Mouse (Mus musculus) olfactory bulb, adult 2 months (tissue): ENCODE data around the gene Lix1l. TPM values are rescaled to one million over a fixed set of nuclear protein-coding genes. Genes with fewer than 3 reads are reported as not detected.
A peak's percentile ranks its signal among the peaks of the same experiment; 100 is the strongest.

Source experiments
- H3K27ac ChIP-seq: fragments of 200-500 bp; 2 replicates; pipeline ENCODE4 v1.5.1; 2012; ENCODE audit warnings: low read depth, low read length; ENCODE audit not compliant: insufficient read depth
- H3K4me1 ChIP-seq: fragments of 200-500 bp; 2 replicates; pipeline ENCODE4 v1.6.1; 2012; ENCODE audit warnings: low read length; ENCODE audit not compliant: control insufficient read depth, insufficient read depth
- H3K4me3 ChIP-seq: fragments of 200-500 bp; 2 replicates; pipeline ENCODE4 v1.5.1; 2012; ENCODE audit warnings: mild to moderate bottlenecking, low read depth, low read length, moderate library complexity; ENCODE audit not compliant: insufficient read depth
- CTCF ChIP-seq: fragments of 200-500 bp; IDR thresholded peaks from 2 replicates; pipeline ENCODE4 v1.5.1; 2012; ENCODE audit warnings: low read depth, mild to moderate bottlenecking, low read length, moderate library complexity; ENCODE audit not compliant: insufficient read depth
- POLR2A ChIP-seq: fragments of 200-500 bp; IDR thresholded peaks from 2 replicates; pipeline ENCODE4 v1.6.1; 2012; ENCODE audit warnings: mild to moderate bottlenecking, low read depth, low read length, moderate library complexity; ENCODE audit not compliant: insufficient read depth
- WGBS: fragments of 180-500 bp; shearing (Covaris S2); methylation state at CpG from one replicate; pipeline ENCODE4 v1.1.7; 2018; 5-methylcytosine and 5-hydroxymethylcytosine counted together
- polyA plus RNA-seq: library from polyadenylated mRNA; stranded (reverse); fragments of >200 nt; gene quantifications from 2 replicates; pipeline ENCODE4 v1.2.4, GENCODE M21; 2012; ENCODE audit warnings: low replicate concordance; ENCODE audit not compliant: missing spikeins, insufficient read depth, insufficient read length

Lix1l gene
- polyA plus RNA-seq, 1 experiment: not detected

DNA sequence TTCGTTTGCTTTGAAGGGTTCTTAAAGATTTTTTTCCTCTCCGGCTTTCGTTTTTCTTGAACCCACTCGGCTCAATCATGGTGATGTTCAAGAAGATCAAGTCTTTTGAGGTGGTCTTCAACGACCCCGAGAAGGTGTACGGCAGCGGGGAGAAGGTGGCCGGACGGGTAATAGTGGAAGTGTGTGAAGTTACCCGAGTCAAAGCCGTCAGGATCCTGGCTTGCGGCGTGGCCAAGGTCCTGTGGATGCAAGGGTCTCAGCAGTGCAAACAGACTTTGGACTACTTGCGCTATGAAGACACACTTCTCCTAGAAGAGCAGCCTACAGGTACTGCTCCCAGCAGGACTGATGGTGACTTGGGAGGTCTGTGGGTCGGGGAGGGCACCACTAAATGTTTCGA, 42.8 kb upstream of the Lix1l start:
- Histone ChIP-seq H3K4me3 (peak overlapping the region; percentile 47), H3K27ac (peak overlapping the region; percentile 46; the same call in 1 of the 2 replicates)
- 2% methylated on average over 17 of the region's 17 CpGs for WGBS

GRCm38 (mm10) chr3:96558668-96559196, 42.2 kb upstream of the Lix1l start:
- TF ChIP-seq POLR2A: no peak
- no peak for TF ChIP-seq CTCF
- Histone ChIP-seq H3K4me1 (peaks cover 3% of the 10 kb centered on the region), H3K27ac (no peak overlapping the region), H3K4me3 (no peak overlapping the region)
- WGBS: 42% methylated on average over 10 of the region's 10 CpGs

More for the DNA sequence above, 42.8 kb upstream of the Lix1l start:
- peaks cover 3% of the 10 kb centered on the region for H3K4me1 ChIP-seq
- TF ChIP-seq CTCF: no peak
- TF ChIP-seq POLR2A: no peak

- Histone ChIP-seq H3K27ac (no peak overlapping the region), H3K4me1 (peaks cover 3% of the 10 kb centered on the region), H3K4me3 (peak overlapping the region; percentile 26)
- TF ChIP-seq POLR2A (no peak), CTCF (no peak)
- WGBS: 70% methylated on average over 12 of the region's 12 CpGs
Measured at GRCm38 (mm10) chr3:96559398-96559910, 41.5 kb upstream of the Lix1l start.

DNA sequence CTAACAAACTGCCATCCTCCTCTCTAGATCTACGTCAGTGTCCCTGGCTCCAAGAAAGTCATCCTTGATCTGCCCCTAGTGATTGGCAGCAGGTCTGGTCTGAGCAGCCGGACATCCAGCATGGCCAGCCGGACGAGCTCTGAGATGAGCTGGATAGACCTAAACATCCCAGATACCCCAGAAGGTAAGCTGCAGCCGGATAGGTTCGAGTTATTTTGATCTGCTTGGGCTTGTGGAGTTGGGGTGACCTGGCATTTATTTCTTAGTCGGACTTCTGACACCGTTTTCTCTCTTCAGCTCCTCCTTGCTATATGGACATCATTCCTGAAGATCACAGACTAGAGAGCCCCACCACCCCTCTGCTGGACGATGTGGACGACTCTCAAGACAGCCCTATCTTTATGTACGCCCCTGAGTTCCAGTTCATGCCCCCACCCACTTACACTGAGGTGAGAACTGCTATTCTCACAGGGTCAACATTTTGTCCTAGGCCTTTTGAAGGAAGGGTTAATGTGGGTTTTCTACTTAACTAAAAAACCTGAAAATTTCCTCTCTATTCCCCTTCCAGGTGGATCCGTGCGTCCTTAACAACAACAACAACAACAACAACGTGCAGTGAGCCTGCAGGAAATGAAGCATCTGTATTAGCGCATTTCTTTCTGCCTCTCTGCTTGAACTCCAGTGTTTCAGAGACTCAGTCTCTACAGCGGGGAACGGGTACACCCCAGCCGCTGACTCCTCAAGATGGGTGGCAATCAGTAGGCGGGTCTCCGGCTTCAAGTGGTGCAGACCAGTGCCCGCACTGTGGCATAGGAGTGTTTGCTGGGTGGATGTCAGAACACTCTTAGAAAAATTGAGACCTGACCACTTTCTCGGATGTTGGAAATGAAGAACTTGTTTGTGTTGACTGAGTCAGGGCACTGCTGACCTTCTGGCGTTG, 40.8 kb upstream of the Lix1l start:
- TF ChIP-seq CTCF (no peak), POLR2A (no peak)
- Histone ChIP-seq H3K4me3 (peak overlapping the region; percentile 26), H3K27ac (no peak overlapping the region), H3K4me1 (peaks cover 6% of the 10 kb centered on the region)
- WGBS: 76% methylated on average over 23 of the region's 23 CpGs

DNA sequence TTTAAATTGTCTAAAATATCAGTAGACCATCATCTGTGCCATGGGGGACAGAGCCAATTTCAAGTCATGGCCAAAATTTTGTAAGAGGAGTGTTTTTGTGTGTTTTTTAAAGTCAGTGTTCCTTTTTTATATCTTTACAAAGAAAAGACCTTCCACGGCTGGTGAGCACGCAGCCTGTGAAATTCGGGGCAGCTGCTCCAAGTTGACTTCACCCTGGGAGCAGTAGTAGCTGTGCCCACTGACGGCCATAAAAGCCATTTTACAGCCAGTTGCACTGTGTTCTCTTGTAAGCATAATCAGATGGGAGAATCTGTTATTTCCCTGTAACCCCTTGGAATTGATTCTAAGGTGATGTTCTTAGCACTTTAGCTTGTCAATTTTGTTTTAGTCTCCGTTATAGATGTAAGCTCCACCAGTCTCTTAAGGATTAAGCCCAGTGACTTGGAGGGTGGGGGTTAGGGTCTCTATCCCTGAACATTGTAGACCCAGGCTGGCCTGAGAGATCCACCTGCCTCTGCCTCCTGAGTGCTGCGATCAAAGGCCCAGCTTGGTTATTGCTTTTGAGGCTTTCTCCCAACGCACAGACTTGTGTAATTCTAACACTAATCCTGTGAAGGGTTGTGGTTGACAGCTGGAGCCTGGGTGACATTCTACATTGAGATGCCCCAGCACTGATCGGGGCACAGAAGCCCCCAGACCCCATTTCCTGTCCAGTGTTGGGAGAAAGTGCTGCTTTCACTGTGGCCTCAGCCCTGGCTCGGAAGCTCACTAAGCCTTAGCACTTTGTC, 39.9 kb upstream of the Lix1l start:
- no peak for TF ChIP-seq CTCF
- no peak for TF ChIP-seq POLR2A
- Histone ChIP-seq H3K27ac (no peak overlapping the region), H3K4me3 (no peak overlapping the region), H3K4me1 (peaks cover 6% of the 10 kb centered on the region)
- WGBS: 84% methylated on average over 9 of the region's 9 CpGs

- WGBS: 60% methylated on average over 10 of the region's 10 CpGs
- H3K4me1 ChIP-seq: peaks cover 6% of the 10 kb centered on the region
- no peak for TF ChIP-seq CTCF
- no peak for TF ChIP-seq POLR2A
- no peak overlapping the region for H3K27ac ChIP-seq
- no peak overlapping the region for H3K4me3 ChIP-seq
Measured at GRCm38 (mm10) chr3:96561946-96562681, 38.8 kb upstream of the Lix1l start.

GRCm38 (mm10) chr3:96563267-96563666, 37.7 kb upstream of the Lix1l start:
- TF ChIP-seq POLR2A (no peak), CTCF (no peak)
- no peak overlapping the region for H3K27ac ChIP-seq
- WGBS: 97% methylated on average over 8 of the region's 8 CpGs
- H3K4me1 ChIP-seq: peaks cover 4% of the 10 kb centered on the region
- H3K4me3 ChIP-seq: no peak overlapping the region

DNA sequence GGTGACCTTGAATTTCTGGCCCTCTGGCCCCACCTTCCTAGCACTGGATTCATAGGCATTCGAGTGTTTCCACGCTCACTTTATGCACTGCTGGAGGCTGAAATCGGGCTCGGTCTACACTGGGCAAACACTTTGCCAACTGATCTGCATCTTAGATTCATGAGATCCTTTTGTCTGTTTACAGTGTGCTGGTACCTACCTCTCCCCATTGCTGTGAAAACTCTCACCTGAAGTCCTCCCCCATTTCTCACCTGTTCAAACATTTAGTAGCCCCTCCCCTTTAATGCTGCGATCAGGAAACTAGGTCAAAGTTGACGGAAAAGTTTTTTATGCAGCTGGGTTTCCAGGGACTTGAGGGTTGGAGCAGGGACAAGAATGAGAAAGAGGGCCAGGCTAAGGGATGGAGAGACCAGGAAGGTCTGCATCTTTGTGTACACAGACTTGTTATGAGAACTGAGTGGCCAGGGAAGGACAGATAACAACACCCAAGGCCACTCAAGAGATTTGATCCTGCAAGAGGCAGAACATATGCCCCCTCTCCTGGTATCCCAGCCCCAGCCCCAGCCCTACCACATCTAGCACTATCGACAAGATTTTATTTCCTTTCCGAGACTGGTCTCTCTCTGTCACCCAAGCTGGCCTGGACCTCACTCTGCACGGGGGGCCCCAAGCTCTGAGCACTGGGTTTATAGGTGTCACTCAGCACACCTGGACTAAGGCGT, 36.9 kb upstream of the Lix1l start:
- WGBS: 54% methylated on average over 10 of the region's 10 CpGs
- Histone ChIP-seq H3K4me3 (no peak overlapping the region), H3K4me1 (peaks cover 3% of the 10 kb centered on the region; the same call in 1 of the 2 replicates), H3K27ac (no peak overlapping the region)
- TF ChIP-seq POLR2A (no peak), CTCF (no peak)
